In genomic region chr3:142620956-142621562, GRCm38 (mm10) we compare ENCODE assay signal across 9 mouse cellular contexts. TPM values are rescaled to one million over a fixed set of nuclear protein-coding genes. Genes with fewer than 3 reads are reported as not detected.
DNase-seq lines count a peak whose midpoint lies in the region; ATAC-seq and TF ChIP-seq lines count a peak whose summit lies in the region.
"Had no signal": no experiment of that assay in that cellular context is flagged by ENCODE, and none has a peak within 500 bp of the region (broad histone marks: within the 10 kb centered on the region; RNA-seq: fewer than 3 reads in every experiment).

No protein-coding gene starts in this region.

- H3K36me3 ChIP-seq in forebrain, postnatal 0 days (ENCODE audit: insufficient read depth), result no peaks in the 10 kb centered on the region
- no peaks in the 10 kb centered on the region for H3K36me3 ChIP-seq in forebrain, embryonic 11.5 days (ENCODE audit: control insufficient read depth, insufficient read depth, low read length)
- no peaks in the 10 kb centered on the region for H3K36me3 ChIP-seq in heart, embryonic 14.5 days (ENCODE audit: control insufficient read depth, insufficient read depth, low read length)
- no peaks in the 10 kb centered on the region for H3K36me3 ChIP-seq in midbrain, embryonic 16.5 days (ENCODE audit: control insufficient read depth, insufficient read depth, low read length)
- H3K36me3 ChIP-seq: limb, embryonic 15.5 days had no signal

- H3K4me3 ChIP-seq in forebrain, postnatal 0 days (ENCODE audit: low read depth, low read length), result no peak overlapping the region
- H3K4me3 ChIP-seq in forebrain, embryonic 11.5 days (ENCODE audit: low read depth, low read length), result no peak overlapping the region
- no peak overlapping the region for H3K4me3 ChIP-seq in heart, embryonic 14.5 days (ENCODE audit: control insufficient read depth in 1 of 2, insufficient read depth in 1 of 2, low read depth in 1 of 2, low read length in 2 of 2)
- H3K4me3 ChIP-seq in midbrain, embryonic 16.5 days (ENCODE audit: low read depth, low read length), result no peak overlapping the region

- no peaks in the 10 kb centered on the region for H3K4me1 ChIP-seq in forebrain, postnatal 0 days (ENCODE audit: insufficient read depth)
- no peaks in the 10 kb centered on the region for H3K4me1 ChIP-seq in forebrain, embryonic 11.5 days (replicated peaks; ENCODE audit: control insufficient read depth, insufficient read depth, low read length)
- H3K4me1 ChIP-seq in heart, embryonic 14.5 days (ENCODE audit: control insufficient read depth in 2 of 2, insufficient read depth in 2 of 2, low read length in 2 of 2), result peaks cover 4 to 7% of the 10 kb centered on the region in 2 experiments
- no peaks in the 10 kb centered on the region for H3K4me1 ChIP-seq in midbrain, embryonic 16.5 days (ENCODE audit: control insufficient read depth, insufficient read depth, low read length)
- H3K4me1 ChIP-seq: limb, embryonic 15.5 days had no signal

- no peaks in the 10 kb centered on the region for H3K27me3 ChIP-seq in forebrain, postnatal 0 days (ENCODE audit: insufficient read depth, low read length)
- H3K27me3 ChIP-seq in forebrain, embryonic 11.5 days (ENCODE audit: control insufficient read depth, insufficient read depth, low read length), result no peaks in the 10 kb centered on the region
- H3K27me3 ChIP-seq in heart, embryonic 14.5 days (ENCODE audit: control insufficient read depth, insufficient read depth, low read length), result no peaks in the 10 kb centered on the region
- no peaks in the 10 kb centered on the region for H3K27me3 ChIP-seq in midbrain, embryonic 16.5 days (ENCODE audit: control insufficient read depth, insufficient read depth, low read depth, low read length)
- H3K27me3 ChIP-seq: limb, embryonic 15.5 days had no signal

- TF ChIP-seq CTCF in forebrain, postnatal 0 days (IDR thresholded peaks at IDR 0.05; ENCODE audit: low read depth), result peak; percentile 43

- no peak for ATAC-seq in forebrain, postnatal 0 days
- ATAC-seq in forebrain, embryonic 11.5 days (replicated peaks; ENCODE audit: low FRiP score), result no peak
- no peak for ATAC-seq in heart, embryonic 14.5 days (ENCODE audit: insufficient number of reproducible peaks, insufficient read depth, low FRiP score, low read depth)
- peak; percentile 80 for ATAC-seq in megakaryocyte, adult 5-6 weeks (ENCODE audit: poor library complexity, severe bottlenecking)
- ATAC-seq in cerebellum, adult (ENCODE audit: insufficient number of reproducible peaks, low FRiP score, low TSS enrichment), result no peak
- ATAC-seq in midbrain, embryonic 16.5 days, result no peak

- no peak for DNase-seq in forebrain, postnatal 0 days
- DNase-seq in forebrain, embryonic 11.5 days (ENCODE audit: low spot score), result no peak
- DNase-seq in ES-CJ7 (ENCODE audit: low read depth, low spot score), result peak; percentile 67
- no peak for DNase-seq in frontal cortex, adult 2 months (ENCODE audit: extremely low spot score in 1 of 2, low spot score in 1 of 2)

- H3K9me3 ChIP-seq in forebrain, postnatal 0 days (ENCODE audit: low read length), result no peaks in the 10 kb centered on the region
- no peaks in the 10 kb centered on the region for H3K9me3 ChIP-seq in forebrain, embryonic 11.5 days (ENCODE audit: control insufficient read depth, low read length)
- H3K9me3 ChIP-seq in heart, embryonic 14.5 days (ENCODE audit: control insufficient read depth, low read length), result no peaks in the 10 kb centered on the region
- H3K9me3 ChIP-seq in midbrain, embryonic 16.5 days (replicated peaks; ENCODE audit: control insufficient read depth, low read length, poor library complexity, severe bottlenecking), result no peaks in the 10 kb centered on the region
- H3K9me3 ChIP-seq: limb, embryonic 15.5 days had no signal

- WGBS in forebrain, postnatal 0 days, result 55% methylated on average over 3 of the region's 3 CpGs
- WGBS in forebrain, embryonic 11.5 days, result 58% methylated on average over 3 of the region's 3 CpGs
- WGBS in heart, embryonic 14.5 days, result 46% methylated on average over 3 of the region's 3 CpGs
- WGBS in midbrain, embryonic 16.5 days, result 52% methylated on average over 3 of the region's 3 CpGs

- no peak overlapping the region for H3K27ac ChIP-seq in forebrain, postnatal 0 days (ENCODE audit: low read depth, low read length)
- no peak overlapping the region for H3K27ac ChIP-seq in forebrain, embryonic 11.5 days (ENCODE audit: low read depth, low read length)
- peak overlapping the region in 1 of 2 experiments; percentile 32; a peak in 2 of 4 replicates for H3K27ac ChIP-seq in heart, embryonic 14.5 days (replicated peaks in 1 of 2; ENCODE audit: control insufficient read depth in 1 of 2, insufficient read depth in 1 of 2, low read depth in 2 of 2, low read length in 2 of 2)
- no peak overlapping the region for H3K27ac ChIP-seq in midbrain, embryonic 16.5 days (ENCODE audit: low read length)
- H3K27ac ChIP-seq: limb, embryonic 15.5 days had no signal

- 0 out of 2 replicates have a peak overlapping the region, but pooled peaks have one; percentile 15 for H3K4me2 ChIP-seq in forebrain, postnatal 0 days (ENCODE audit: low read depth)
- no peak overlapping the region for H3K4me2 ChIP-seq in forebrain, embryonic 11.5 days (ENCODE audit: low read depth, low read length, severe bottlenecking)
- H3K4me2 ChIP-seq in heart, embryonic 14.5 days (ENCODE audit: low read length), result peak overlapping the region; percentile 68
- H3K4me2 ChIP-seq in midbrain, embryonic 16.5 days (ENCODE audit: low read length), result no peak overlapping the region

- no peak overlapping the region for H3K9ac ChIP-seq in forebrain, postnatal 0 days
- no peak overlapping the region for H3K9ac ChIP-seq in forebrain, embryonic 11.5 days (ENCODE audit: low read length)
- H3K9ac ChIP-seq in heart, embryonic 14.5 days (ENCODE audit: low read length), result peak overlapping the region; percentile 18; the same call in 1 of the 2 replicates
- no peak overlapping the region for H3K9ac ChIP-seq in midbrain, embryonic 16.5 days (ENCODE audit: low read depth, low read length)
- H3K9ac ChIP-seq: limb, embryonic 15.5 days had no signal

RNA-seq across cellular contexts. Expression of gene Gbp2, which starts 0.7 kb away (rescaled TPM):
- total RNA-seq in forebrain, postnatal 0 days (2014; rRNA removed), result 1.5 and 2.1 TPM in 2 replicates
- 1.1 and 1.5 TPM in 2 replicates for polyA plus RNA-seq in forebrain, postnatal 0 days (2015; fragmentation: Nextera tagmentation; extraction: Ambion mirVana)
- polyA plus RNA-seq in forebrain, embryonic 11.5 days (2014; fragmentation: Nextera tagmentation; extraction: Ambion mirVana), result 0.16 TPM in 1 of 2 replicates, not detected in the other
- 2.3 and 2.4 TPM in 2 replicates for polyA plus RNA-seq in heart, embryonic 14.5 days (2014; fragmentation: Nextera tagmentation; extraction: Ambion mirVana)
- 23.7 and 25.7 TPM in 2 replicates for total RNA-seq in megakaryocyte, adult 5-6 weeks (2015)
- total RNA-seq in megakaryocyte, adult 5-6 weeks (2017), result 28.0 and 33.7 TPM in 2 replicates
- polyA plus RNA-seq in frontal cortex, adult 2 months (2012; rRNA removed), result 3.3 and 3.5 TPM in 2 replicates
- 0.53 and 0.60 TPM in 2 replicates for polyA plus RNA-seq in midbrain, embryonic 16.5 days (2015; fragmentation: Nextera tagmentation; extraction: Ambion mirVana)

RNA-seq across cellular contexts. Expression of gene Gbp2b, which starts 26.4 kb away (rescaled TPM):
- not detected in 2 replicates for total RNA-seq in forebrain, postnatal 0 days (2014; rRNA removed)
- not detected in 2 replicates for polyA plus RNA-seq in forebrain, postnatal 0 days (2015; fragmentation: Nextera tagmentation; extraction: Ambion mirVana)
- polyA plus RNA-seq in forebrain, embryonic 11.5 days (2014; fragmentation: Nextera tagmentation; extraction: Ambion mirVana), result not detected in 2 replicates
- polyA plus RNA-seq in heart, embryonic 14.5 days (2014; fragmentation: Nextera tagmentation; extraction: Ambion mirVana), result 0.09 TPM in 1 of 2 replicates, not detected in the other
- not detected in 2 replicates for total RNA-seq in megakaryocyte, adult 5-6 weeks (2015)
- not detected in 2 replicates for total RNA-seq in megakaryocyte, adult 5-6 weeks (2017)
- polyA plus RNA-seq in frontal cortex, adult 2 months (2012; rRNA removed), result not detected in 2 replicates
- not detected in 2 replicates for polyA plus RNA-seq in midbrain, embryonic 16.5 days (2015; fragmentation: Nextera tagmentation; extraction: Ambion mirVana)
- polyA plus RNA-seq: limb, embryonic 15.5 days had no signal

Comparison
In these comparisons a context has a peak if more than half of its experiments do, and no peak if none do; other contexts are left out.
1. H3K4me2 ChIP-seq: peak in forebrain, postnatal 0 days (single experiment) and heart, embryonic 14.5 days (single experiment); none in forebrain, embryonic 11.5 days (single experiment) and midbrain, embryonic 16.5 days (single experiment).